Mouse (Mus musculus): ENCODE measurements around the gene Pigyl.

DNA sequence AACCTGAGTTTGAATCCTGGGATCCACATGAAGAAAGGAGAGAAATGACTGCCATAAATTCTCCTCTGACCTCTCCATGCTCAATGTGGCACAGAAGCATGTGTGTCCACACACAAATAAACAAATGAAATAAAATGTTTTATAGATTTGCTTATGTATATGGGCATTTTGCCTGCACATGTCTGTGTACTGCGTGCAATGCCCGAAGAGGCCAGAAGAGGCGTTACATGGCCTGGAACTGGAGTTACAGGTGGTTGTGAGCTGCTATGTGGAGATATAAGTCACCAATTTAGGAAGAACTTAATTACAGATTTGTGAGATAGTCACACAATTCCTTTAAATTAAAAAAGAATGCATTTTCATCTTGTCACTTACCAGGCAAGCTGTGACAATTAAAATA lies 2.8 kb upstream of the Pigyl start:
- no peak for TF ChIP-seq CTCF (IDR thresholded peaks at IDR 0.05; ENCODE audit: control insufficient read depth, insufficient read depth, insufficient replicate concordance, low read depth, low read length)
- TF ChIP-seq POLR2A (IDR thresholded peaks at IDR 0.05; ENCODE audit: control insufficient read depth, low read depth, low read length) = no peak

All from testis, adult 2 months (tissue).